Mouse (Mus musculus): ENCODE measurements around the gene Runx1.

The Runx1 gene

GRCm38 (mm10) chr16:92566146-92566545 is 259.8 kb downstream of the Runx1 start:
- DNase-seq (ENCODE audit: low read depth): no peak

DNA sequence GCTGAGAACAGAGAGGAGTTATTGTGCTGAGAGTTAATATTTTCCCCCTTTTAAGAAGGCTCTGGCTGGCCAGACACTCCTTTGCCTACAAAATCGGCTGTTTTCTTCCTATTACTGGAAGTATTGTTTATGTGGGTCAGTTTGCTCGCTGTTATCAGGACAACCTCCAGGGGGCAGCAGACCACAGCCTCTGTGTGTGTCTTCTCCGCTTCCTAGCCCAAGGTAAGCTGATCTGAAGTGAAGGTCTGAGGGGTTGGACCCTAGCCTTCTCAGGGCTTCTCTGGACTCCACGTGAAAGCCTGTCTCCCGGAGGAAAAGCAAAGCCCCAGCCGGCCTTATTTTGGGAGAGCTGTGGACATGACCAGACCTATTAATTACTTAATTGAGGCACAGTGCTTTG is 260.2 kb downstream of the Runx1 start:
- peak; percentile 51 for DNase-seq (ENCODE audit: low read depth)

DNA sequence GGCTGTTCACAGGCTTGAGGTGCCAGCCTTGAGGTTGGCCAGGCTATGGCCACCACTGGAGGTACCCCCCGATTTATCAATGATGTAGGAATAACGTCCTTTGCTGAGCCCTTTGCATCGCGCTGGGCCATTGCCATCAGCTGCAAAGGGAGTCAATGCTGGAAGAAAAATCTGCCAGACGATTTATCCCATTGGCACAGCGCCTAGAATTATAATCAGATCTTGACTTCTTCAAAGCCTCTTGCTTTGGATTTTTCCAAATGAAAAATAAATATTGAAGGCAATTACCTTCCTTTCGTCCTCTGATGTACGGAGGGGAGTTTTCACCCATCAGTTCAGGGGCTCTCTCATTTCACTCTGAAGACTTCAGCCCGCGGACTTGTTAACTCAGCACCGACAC is 260.7 kb downstream of the Runx1 start:
- no peak for DNase-seq (ENCODE audit: low read depth)

GRCm38 (mm10) chr16:92555051-92555450 is 270.9 kb downstream of the Runx1 start:
- DNase-seq (ENCODE audit: low read depth): no peak

GRCm38 (mm10) chr16:92552858-92553257 is 273.1 kb downstream of the Runx1 start:
- DNase-seq (ENCODE audit: low read depth): no peak

GRCm38 (mm10) chr16:92552106-92552382 is 273.9 kb downstream of the Runx1 start:
- no peak for DNase-seq (ENCODE audit: low read depth)
